Mouse (Mus musculus) stomach, postnatal 0 days (tissue): ENCODE measurements at regions not wholly inside any gene's neighbourhood (a gene's known extent, or its start where the extent isn't known, plus 50 kb on each side); places are given as distances from the start of the nearest gene placed in this dataset.

Experiments used
- CTCF ChIP-seq: IDR thresholded peaks from 2 replicates; pipeline ENCODE4 v1.5.1; 2016; ENCODE audit warnings: antibody characterized with exemption, low read depth, mild to moderate bottlenecking, moderate library complexity
- EP300 ChIP-seq: optimal IDR thresholded peaks from 2 replicates; pipeline ENCODE3; 2016; ENCODE audit warnings: antibody characterized with exemption

GRCm38 (mm10) chr1:193450814-193451213 is 80.7 kb upstream of the Camk1g start:
- no peak for TF ChIP-seq EP300
- TF ChIP-seq CTCF = no peak
